Mouse (Mus musculus) limb, embryonic 14.5 days (tissue): ENCODE results near the gene Ahnak. TPM values are rescaled to one million over a fixed set of nuclear protein-coding genes. Genes with fewer than 3 reads are reported as not detected.
"Not testable (repeated sequence)": the region's sequence is repeated elsewhere in the genome, so short reads cannot be mapped to it uniquely, and the experiment has no call there.

Experiments
- ATAC-seq: fragments of 200-750 bp; cut with Nextera tagmentation; 2 replicates; pipeline ENCODE4 v1.8.0; 2017; ENCODE audit warnings: low read depth, moderate number of reproducible peaks, moderate TSS enrichment; ENCODE audit not compliant: low FRiP score
- DNase-seq: peaks from one replicate; pipeline ENCODE4 v3.0.0-alpha.2; 2015; ENCODE audit warnings: low spot score
- H3K27ac ChIP-seq: fragments of 300-500 bp; sonication (generic); replicated peaks from 2 replicates; pipeline ENCODE4 v1.5.1; 2014; ENCODE audit warnings: low read depth, mild to moderate bottlenecking, low read length, moderate library complexity, mixed read lengths
- H3K27me3 ChIP-seq: fragments of 300-500 bp; sonication (generic); 2 replicates; pipeline ENCODE4 v1.6.1; 2014; ENCODE audit warnings: low read length, mixed read lengths; ENCODE audit not compliant: control insufficient read depth, insufficient read depth
- H3K36me3 ChIP-seq: fragments of 300-500 bp; sonication (generic); 2 replicates; pipeline ENCODE4 v1.6.1; 2014; ENCODE audit warnings: mild to moderate bottlenecking, low read length, moderate library complexity, mixed read lengths; ENCODE audit not compliant: control insufficient read depth, insufficient read depth
- H3K4me1 ChIP-seq: fragments of 300-500 bp; sonication (generic); 2 replicates; pipeline ENCODE4 v1.6.1; 2014; ENCODE audit warnings: antibody characterized with exemption, low read length, mixed read lengths; ENCODE audit not compliant: control insufficient read depth, insufficient read depth
- H3K4me2 ChIP-seq: fragments of 300-500 bp; sonication (generic); replicated peaks from 2 replicates; pipeline ENCODE4 v1.6.1; 2014; ENCODE audit warnings: low read depth, mild to moderate bottlenecking, low read length, moderate library complexity; ENCODE audit not compliant: severe bottlenecking
- H3K4me3 ChIP-seq: fragments of 300-500 bp; sonication (generic); replicated peaks from 2 replicates; pipeline ENCODE4 v1.5.1; 2014; ENCODE audit warnings: low read length
- H3K9ac ChIP-seq: fragments of 300-500 bp; sonication (generic); 2 replicates; pipeline ENCODE4 v1.6.1; 2014; ENCODE audit warnings: mild to moderate bottlenecking, low read depth, low read length, moderate library complexity; ENCODE audit not compliant: severe bottlenecking
- H3K9me3 ChIP-seq: fragments of 300-500 bp; sonication (generic); 2 replicates; pipeline ENCODE4 v1.6.1; 2016; ENCODE audit warnings: low read length; ENCODE audit not compliant: control insufficient read depth
- POLR2A ChIP-seq: fragments of 200-500 bp; IDR thresholded peaks from 2 replicates; pipeline ENCODE4 v1.8.0; 2012; ENCODE audit warnings: inconsistent platforms, mild to moderate bottlenecking, moderate library complexity, borderline replicate concordance; ENCODE audit not compliant: insufficient read depth, insufficient read length; ENCODE audit errors: extremely low read depth
- WGBS: fragments of 180-500 bp; shearing (Covaris S2); extraction: QIAGEN DNeasy Blood & Tissue Kit; methylation state at CpG from one replicate; pipeline ENCODE4 v1.1.7; 2014; 5-methylcytosine and 5-hydroxymethylcytosine counted together
- polyA plus RNA-seq, 2 experiments: library from polyadenylated mRNA; depleted of rRNA in 1 of 2; stranded (reverse) in 1 of 2; unstranded in 1 of 2; fragments of >200 nt; fragmentation: Nextera tagmentation in 1 of 2; extraction: Ambion mirVana in 1 of 2; gene quantifications; 2 replicates each; pipeline versions ENCODE4 v1.2.1 to v1.2.3; 2012 to 2014

The Ahnak gene
- polyA plus RNA-seq, 2 experiments, result 31.4 to 61.6 TPM

GRCm38 (mm10) chr19:8994813-8995607 is 5.9 kb downstream of the Ahnak start:
- no peak for TF ChIP-seq POLR2A
- 82% methylated on average over 10 of the region's 10 CpGs for WGBS
- peaks cover 68% of the 10 kb centered on the region for H3K4me1 ChIP-seq

GRCm38 (mm10) chr19:8996601-8997000 is 7.5 kb downstream of the Ahnak start:
- DNase-seq, result no peak
- H3K4me2 ChIP-seq, result no peak overlapping the region
- H3K27me3 ChIP-seq, result no peaks in the 10 kb centered on the region
- H3K27ac ChIP-seq, result no peak overlapping the region
- H3K4me1 ChIP-seq, result peaks cover 59% of the 10 kb centered on the region
- no peaks in the 10 kb centered on the region for H3K9me3 ChIP-seq
- TF ChIP-seq POLR2A, result no peak
- H3K4me3 ChIP-seq, result no peak overlapping the region
- 89% methylated on average over 6 of the region's 6 CpGs for WGBS
- peaks cover 22% of the 10 kb centered on the region for H3K36me3 ChIP-seq
- H3K9ac ChIP-seq, result no peak overlapping the region
- ATAC-seq, result no peak

More at GRCm38 (mm10) chr19:8994813-8995607, 5.9 kb downstream of the Ahnak start:
- Histone ChIP-seq H3K36me3 (peaks cover 6% of the 10 kb centered on the region), H3K27me3 (no peaks in the 10 kb centered on the region), H3K27ac (no peak overlapping the region), H3K4me3 (no peak overlapping the region), H3K9me3 (no peaks in the 10 kb centered on the region), H3K9ac (no peak overlapping the region), H3K4me2 (no peak overlapping the region)
- no peak for DNase-seq
- ATAC-seq, result no peak

GRCm38 (mm10) chr19:8997546-8997945 is 8.5 kb downstream of the Ahnak start:
- no peak for TF ChIP-seq POLR2A
- Histone ChIP-seq H3K27me3 (no peaks in the 10 kb centered on the region), H3K9ac (no peak overlapping the region), H3K27ac (peak overlapping the region; percentile 75), H3K9me3 (no peaks in the 10 kb centered on the region), H3K4me1 (peaks cover 50% of the 10 kb centered on the region), H3K4me2 (peak overlapping the region; percentile 22), H3K4me3 (no peak overlapping the region), H3K36me3 (peaks cover 32% of the 10 kb centered on the region)
- peak; percentile 88 for ATAC-seq
- peak; percentile 89 for DNase-seq
- 39% methylated on average over 4 of the region's 4 CpGs for WGBS

GRCm38 (mm10) chr19:8998546-8998945 is 9.5 kb downstream of the Ahnak start:
- TF ChIP-seq POLR2A, result no peak
- ATAC-seq, result no peak
- Histone ChIP-seq H3K27me3 (no peaks in the 10 kb centered on the region), H3K4me2 (no peak overlapping the region), H3K27ac (peak overlapping the region; percentile 75; the same call in 1 of the 2 replicates), H3K9me3 (no peaks in the 10 kb centered on the region), H3K4me1 (peaks cover 40% of the 10 kb centered on the region), H3K4me3 (no peak overlapping the region), H3K9ac (no peak overlapping the region), H3K36me3 (peaks cover 42% of the 10 kb centered on the region)
- no peak for DNase-seq
- WGBS, result 72% methylated on average over 6 of the region's 6 CpGs

GRCm38 (mm10) chr19:8999223-8999622 is 10.1 kb downstream of the Ahnak start:
- no peak overlapping the region for H3K4me3 ChIP-seq
- WGBS, result 85% methylated on average over 4 of the region's 4 CpGs
- DNase-seq (no peak), ATAC-seq (no peak)
- peaks cover 48% of the 10 kb centered on the region for H3K36me3 ChIP-seq
- H3K9ac ChIP-seq, result no peak overlapping the region
- peaks cover 36% of the 10 kb centered on the region for H3K4me1 ChIP-seq
- no peaks in the 10 kb centered on the region for H3K27me3 ChIP-seq
- H3K9me3 ChIP-seq, result no peaks in the 10 kb centered on the region
- no peak overlapping the region for H3K4me2 ChIP-seq
- no peak overlapping the region for H3K27ac ChIP-seq
- TF ChIP-seq POLR2A, result no peak

- H3K4me3 ChIP-seq, H3K4me2 ChIP-seq, H3K27me3 ChIP-seq, H3K9me3 ChIP-seq, H3K27ac ChIP-seq, DNase-seq, H3K4me1 ChIP-seq, ATAC-seq, H3K9ac ChIP-seq: not testable (repeated sequence)
- peaks cover 70% of the 10 kb centered on the region for H3K36me3 ChIP-seq
- WGBS, result 98% methylated on average over 2 of the region's 2 CpGs
Measured at GRCm38 (mm10) chr19:9006915-9007314, 17.8 kb downstream of the Ahnak start.
